Mouse (Mus musculus) lung, embryonic 15.5 days (tissue): ENCODE data around the gene Coq2. TPM values are rescaled to one million over a fixed set of nuclear protein-coding genes. Genes with fewer than 3 reads are reported as not detected.

ENCODE experiments used
- ATAC-seq: fragments of 200-750 bp; cut with Nextera tagmentation; 2 replicates; pipeline ENCODE4 v1.8.0; 2017; ENCODE audit warnings: moderate number of reproducible peaks, borderline replicate concordance; ENCODE audit not compliant: low FRiP score, low TSS enrichment; ENCODE audit errors: extremely low read depth
- H3K27ac ChIP-seq: fragments of 300-500 bp; sonication (generic); 2 replicates; pipeline ENCODE4 v1.5.1; 2015; ENCODE audit warnings: moderate library complexity, mild to moderate bottlenecking, inconsistent platforms
- H3K27me3 ChIP-seq: fragments of 300-500 bp; sonication (generic); 2 replicates; pipeline ENCODE4 v1.6.1; 2015; ENCODE audit warnings: inconsistent platforms
- H3K36me3 ChIP-seq: fragments of 300-500 bp; sonication (generic); 2 replicates; pipeline ENCODE4 v1.6.1; 2015; ENCODE audit warnings: inconsistent platforms
- H3K4me1 ChIP-seq: fragments of 300-500 bp; sonication (generic); 2 replicates; pipeline ENCODE4 v1.6.1; 2015; ENCODE audit warnings: inconsistent platforms
- H3K4me2 ChIP-seq: fragments of 300-500 bp; sonication (generic); 2 replicates; pipeline ENCODE4 v1.6.1; 2015; ENCODE audit warnings: inconsistent platforms, mild to moderate bottlenecking, moderate library complexity
- H3K4me3 ChIP-seq: fragments of 300-500 bp; sonication (generic); 2 replicates; pipeline ENCODE4 v1.5.1; 2015; ENCODE audit warnings: mild to moderate bottlenecking, inconsistent platforms
- H3K9ac ChIP-seq: fragments of 300-500 bp; sonication (generic); 2 replicates; pipeline ENCODE4 v1.6.1; 2015; ENCODE audit warnings: inconsistent platforms
- H3K9me3 ChIP-seq: fragments of 300-500 bp; sonication (generic); 2 replicates; pipeline ENCODE4 v1.6.1; 2016; ENCODE audit warnings: inconsistent platforms
- WGBS: fragments of 180-500 bp; shearing (Covaris S2); methylation state at CpG from one replicate; pipeline ENCODE4 v1.1.7; 2015; 5-methylcytosine and 5-hydroxymethylcytosine counted together
- polyA plus RNA-seq: library from polyadenylated mRNA; unstranded; fragments of >200 nt; fragmentation: Nextera tagmentation; extraction: Ambion mirVana; gene quantifications from 2 replicates; pipeline ENCODE4 v1.2.1, GENCODE M21; 2015

Coq2 gene
- polyA plus RNA-seq, 1 experiment from 2014 or later: 59.7 TPM

DNA sequence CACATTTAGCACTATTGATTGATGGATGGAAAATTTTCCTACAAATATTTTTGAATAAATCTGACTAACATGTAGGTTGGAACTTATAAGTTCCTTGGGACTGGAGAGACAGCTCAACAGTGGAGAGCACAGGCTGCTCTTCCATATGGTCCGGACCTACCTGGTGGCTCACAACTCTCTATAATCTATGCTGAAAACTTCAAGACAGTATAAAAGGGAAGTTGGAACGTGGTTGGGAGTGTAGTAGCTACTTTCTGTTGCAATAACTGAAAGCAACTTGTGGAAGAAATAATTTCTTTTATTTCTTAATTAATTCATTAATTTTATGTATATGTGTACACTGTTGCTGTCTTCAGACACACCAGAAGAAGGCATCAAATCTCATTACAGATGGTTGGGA lies 22.5 kb upstream of the Coq2 start:
- H3K9ac ChIP-seq: no peak overlapping the region
- no peaks in the 10 kb centered on the region for H3K27me3 ChIP-seq
- ATAC-seq: no peak
- H3K27ac ChIP-seq: no peak overlapping the region
- no peak overlapping the region for H3K4me2 ChIP-seq
- no peaks in the 10 kb centered on the region for H3K4me1 ChIP-seq
- no peaks in the 10 kb centered on the region for H3K36me3 ChIP-seq
- no peaks in the 10 kb centered on the region for H3K9me3 ChIP-seq
- 74% methylated on average over 2 of the region's 2 CpGs for WGBS
- no peak overlapping the region for H3K4me3 ChIP-seq

GRCm38 (mm10) chr5:100685631-100686030 lies 10.7 kb upstream of the Coq2 start:
- H3K9me3 ChIP-seq: no peaks in the 10 kb centered on the region
- no peak overlapping the region for H3K4me3 ChIP-seq
- no peaks in the 10 kb centered on the region for H3K4me1 ChIP-seq
- no peak overlapping the region for H3K9ac ChIP-seq
- no peaks in the 10 kb centered on the region for H3K27me3 ChIP-seq
- no peaks in the 10 kb centered on the region for H3K36me3 ChIP-seq
- 65% methylated on average over 4 of the region's 4 CpGs for WGBS
- H3K4me2 ChIP-seq: no peak overlapping the region
- no peak overlapping the region for H3K27ac ChIP-seq
- no peak for ATAC-seq

- ATAC-seq: no peak
- no peaks in the 10 kb centered on the region for H3K9me3 ChIP-seq
- no peak overlapping the region for H3K4me2 ChIP-seq
- no peak overlapping the region for H3K27ac ChIP-seq
- H3K4me3 ChIP-seq: no peak overlapping the region
- H3K27me3 ChIP-seq: no peaks in the 10 kb centered on the region
- no peaks in the 10 kb centered on the region for H3K4me1 ChIP-seq
- 82% methylated on average over 6 of the region's 6 CpGs for WGBS
- no peak overlapping the region for H3K9ac ChIP-seq
- H3K36me3 ChIP-seq: no peaks in the 10 kb centered on the region
These were observed 5.6 kb upstream of the Coq2 start for GRCm38 (mm10) chr5:100680542-100680933.

DNA sequence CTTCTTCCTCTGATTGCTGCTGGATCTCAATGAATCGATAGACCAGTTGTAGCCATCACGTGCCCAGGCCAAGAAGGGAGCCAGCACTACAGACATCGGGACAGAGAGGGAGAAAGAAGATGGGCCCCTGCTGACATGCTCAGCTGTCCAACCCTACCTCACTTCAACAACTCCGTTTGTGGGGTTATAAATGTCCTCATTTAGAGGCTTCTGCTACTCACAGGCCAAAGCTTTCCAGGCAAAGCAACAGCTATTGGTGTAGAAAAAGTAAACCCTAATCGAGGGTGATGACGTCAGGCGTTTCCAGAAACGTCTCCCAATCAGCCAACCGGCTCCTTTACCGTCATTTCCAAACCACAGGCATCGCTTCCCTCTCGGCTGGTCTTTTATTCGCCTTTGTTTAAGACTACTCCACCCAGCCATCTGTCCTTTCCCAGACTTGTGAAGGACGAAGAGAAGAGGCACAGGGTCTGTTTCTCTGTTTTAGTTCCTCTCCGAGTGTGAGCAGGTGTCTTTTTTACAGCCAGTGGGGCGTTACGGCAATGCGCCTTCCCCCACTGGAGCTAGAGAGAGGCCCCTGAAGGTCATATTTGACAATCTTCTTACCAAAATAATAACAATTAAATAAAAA lies 5.1 kb upstream of the Coq2 start:
- 74% methylated on average over 18 of the region's 18 CpGs for WGBS
- no peak overlapping the region for H3K27ac ChIP-seq
- no peak overlapping the region for H3K4me2 ChIP-seq
- no peaks in the 10 kb centered on the region for H3K36me3 ChIP-seq
- no peaks in the 10 kb centered on the region for H3K9me3 ChIP-seq
- H3K4me3 ChIP-seq: no peak overlapping the region
- H3K27me3 ChIP-seq: no peaks in the 10 kb centered on the region
- no peak overlapping the region for H3K9ac ChIP-seq
- no peaks in the 10 kb centered on the region for H3K4me1 ChIP-seq
- ATAC-seq: no peak

- H3K27me3 ChIP-seq: no peaks in the 10 kb centered on the region
- H3K4me3 ChIP-seq: peak overlapping the region; percentile 75
- ATAC-seq: peak; percentile 94
- H3K27ac ChIP-seq: peak overlapping the region; percentile 76
- H3K4me2 ChIP-seq: peak overlapping the region; percentile 67
- H3K9ac ChIP-seq: peak overlapping the region; percentile 80
- H3K9me3 ChIP-seq: no peaks in the 10 kb centered on the region
- WGBS: under 1% methylated on average over 54 of the region's 71 CpGs
- peaks cover 17% of the 10 kb centered on the region for H3K4me1 ChIP-seq
- H3K36me3 ChIP-seq: no peaks in the 10 kb centered on the region
These were observed 1.0 kb downstream of the Coq2 start for GRCm38 (mm10) chr5:100673745-100674486.

DNA sequence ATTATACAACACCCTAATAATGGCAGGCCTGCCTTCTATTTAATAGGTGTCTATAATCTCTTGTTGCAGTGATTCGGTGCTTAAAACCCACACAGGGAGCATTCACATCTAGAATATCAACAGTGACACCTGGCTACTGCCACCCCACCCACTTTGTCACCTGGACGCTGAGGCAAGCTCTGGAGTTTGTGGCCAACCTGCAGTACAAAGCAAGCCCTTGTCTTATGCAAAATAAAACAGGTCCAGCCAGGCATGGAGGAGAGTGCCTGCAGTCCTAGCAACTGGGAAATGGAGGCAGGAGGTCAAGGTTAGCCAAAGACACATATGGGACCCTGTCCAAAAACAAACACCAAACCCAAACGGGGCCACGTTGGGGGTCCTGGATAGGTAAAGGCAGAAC lies 2.5 kb downstream of the Coq2 start:
- Histone ChIP-seq H3K27ac (no peak overlapping the region), H3K9ac (no peak overlapping the region), H3K4me1 (peaks cover 17% of the 10 kb centered on the region), H3K9me3 (no peaks in the 10 kb centered on the region), H3K4me2 (no peak overlapping the region), H3K4me3 (no peak overlapping the region), H3K27me3 (no peaks in the 10 kb centered on the region), H3K36me3 (peaks cover under 1% of the 10 kb centered on the region; the same call in 1 of the 2 replicates)
- WGBS: 74% methylated on average over 4 of the region's 4 CpGs
- ATAC-seq: no peak

GRCm38 (mm10) chr5:100671897-100672296 lies 3.0 kb downstream of the Coq2 start:
- Histone ChIP-seq H3K27ac (no peak overlapping the region), H3K27me3 (no peaks in the 10 kb centered on the region), H3K9me3 (no peaks in the 10 kb centered on the region), H3K4me2 (no peak overlapping the region), H3K9ac (no peak overlapping the region), H3K4me3 (no peak overlapping the region), H3K36me3 (peaks cover 2% of the 10 kb centered on the region; the same call in 1 of the 2 replicates), H3K4me1 (peaks cover 17% of the 10 kb centered on the region)
- 58% methylated on average over 3 of the region's 3 CpGs for WGBS
- ATAC-seq: no peak

DNA sequence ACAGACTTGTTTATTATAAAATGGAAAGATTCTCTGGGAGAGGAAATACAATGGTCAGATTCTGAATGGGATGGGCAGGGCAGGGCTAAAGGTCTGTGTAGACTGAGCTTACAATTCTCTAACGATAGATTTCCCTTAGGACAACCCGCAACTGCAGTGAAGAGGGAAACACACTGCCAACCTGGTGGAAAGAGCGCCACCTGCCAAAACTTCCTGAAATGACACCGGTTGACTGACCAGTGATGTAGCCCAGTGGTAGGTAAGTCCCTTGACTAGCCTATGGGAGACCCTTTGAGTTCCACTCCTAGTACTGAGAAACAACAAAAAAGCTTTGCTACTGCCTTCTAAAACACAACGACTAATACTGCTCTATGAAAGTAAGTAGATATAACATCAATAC lies 3.5 kb downstream of the Coq2 start:
- no peaks in the 10 kb centered on the region for H3K27me3 ChIP-seq
- H3K36me3 ChIP-seq: peaks cover 4% of the 10 kb centered on the region
- WGBS: 25% methylated on average over 5 of the region's 5 CpGs
- peaks cover 17% of the 10 kb centered on the region for H3K4me1 ChIP-seq
- no peaks in the 10 kb centered on the region for H3K9me3 ChIP-seq
- H3K4me3 ChIP-seq: no peak overlapping the region
- H3K4me2 ChIP-seq: no peak overlapping the region
- ATAC-seq: no peak
- no peak overlapping the region for H3K27ac ChIP-seq
- no peak overlapping the region for H3K9ac ChIP-seq

GRCm38 (mm10) chr5:100666965-100667364 lies 8.0 kb downstream of the Coq2 start:
- Histone ChIP-seq H3K27ac (no peak overlapping the region), H3K4me1 (0 out of 2 replicates have a peak, but pooled peaks cover under 1% of the 10 kb centered on the region), H3K4me2 (no peak overlapping the region), H3K4me3 (no peak overlapping the region), H3K9me3 (no peaks in the 10 kb centered on the region), H3K9ac (no peak overlapping the region), H3K36me3 (peaks cover 26% of the 10 kb centered on the region), H3K27me3 (no peaks in the 10 kb centered on the region)
- no peak for ATAC-seq
- WGBS: 60% methylated on average over 1 of the region's 1 CpGs

GRCm38 (mm10) chr5:100663854-100664253 lies 11.1 kb downstream of the Coq2 start:
- no peak overlapping the region for H3K4me2 ChIP-seq
- no peaks in the 10 kb centered on the region for H3K4me1 ChIP-seq
- no peak overlapping the region for H3K4me3 ChIP-seq
- H3K27ac ChIP-seq: no peak overlapping the region
- H3K36me3 ChIP-seq: peaks cover 45% of the 10 kb centered on the region
- H3K27me3 ChIP-seq: no peaks in the 10 kb centered on the region
- no peaks in the 10 kb centered on the region for H3K9me3 ChIP-seq
- WGBS: 30% methylated on average over 5 of the region's 5 CpGs
- ATAC-seq: no peak
- H3K9ac ChIP-seq: no peak overlapping the region

DNA sequence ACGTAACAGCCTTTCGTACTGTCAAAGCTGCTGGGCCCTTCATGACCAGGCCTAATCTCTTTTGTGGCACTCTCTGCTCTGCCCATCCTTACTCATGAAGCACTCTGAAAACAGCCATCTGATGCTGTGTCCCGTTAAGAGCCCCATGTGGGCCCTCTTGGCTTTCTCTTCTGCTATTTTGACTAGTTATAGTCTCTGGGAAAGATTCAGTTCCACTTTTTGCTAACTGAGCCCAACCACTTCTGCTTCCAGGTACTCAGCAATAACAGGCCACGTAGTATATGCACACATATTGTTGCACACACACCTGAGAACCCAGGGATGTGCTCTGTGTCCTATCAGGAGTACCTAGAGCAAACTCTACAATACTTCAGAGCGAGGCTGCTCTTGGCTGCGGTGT lies 11.9 kb downstream of the Coq2 start:
- Histone ChIP-seq H3K4me2 (no peak overlapping the region), H3K4me3 (no peak overlapping the region), H3K27me3 (no peaks in the 10 kb centered on the region), H3K9ac (no peak overlapping the region), H3K9me3 (no peaks in the 10 kb centered on the region), H3K27ac (no peak overlapping the region), H3K36me3 (peaks cover 50% of the 10 kb centered on the region), H3K4me1 (no peaks in the 10 kb centered on the region)
- no peak for ATAC-seq
- 89% methylated on average over 6 of the region's 6 CpGs for WGBS

GRCm38 (mm10) chr5:100658460-100658859 lies 16.5 kb downstream of the Coq2 start:
- Histone ChIP-seq H3K27ac (no peak overlapping the region), H3K27me3 (no peaks in the 10 kb centered on the region), H3K4me2 (no peak overlapping the region), H3K4me1 (no peaks in the 10 kb centered on the region), H3K9ac (no peak overlapping the region), H3K36me3 (peaks cover 74% of the 10 kb centered on the region), H3K9me3 (no peaks in the 10 kb centered on the region), H3K4me3 (no peak overlapping the region)
- 80% methylated on average over 6 of the region's 6 CpGs for WGBS
- no peak for ATAC-seq
